Mouse (Mus musculus): ENCODE measurements around the gene Sbk1. TPM values are rescaled to one million over a fixed set of nuclear protein-coding genes. Genes with fewer than 3 reads are reported as not detected.
"Not testable (repeated sequence)": the region's sequence is repeated elsewhere in the genome, so short reads cannot be mapped to it uniquely, and the experiment has no call there.

Gene Sbk1
- polyA plus RNA-seq, 1 experiment: 227 TPM

GRCm38 (mm10) chr7:126311822-126312221, 39.4 kb downstream of the Sbk1 start:
- Histone ChIP-seq H3K4me1 (ENCODE audit: control insufficient read depth, insufficient read depth, low read length) (peaks cover 13% of the 10 kb centered on the region; the same call in 1 of the 2 replicates), H3K4me3 (replicated peaks; ENCODE audit: insufficient read depth, low read depth, low read length) (no peak overlapping the region), H3K27ac (ENCODE audit: insufficient read depth, low read length) (no peak overlapping the region), H3K27me3 (ENCODE audit: control insufficient read depth, insufficient read depth, low read length) (no peaks in the 10 kb centered on the region)
- TF ChIP-seq POLR2A (IDR thresholded peaks at IDR 0.05; ENCODE audit: borderline replicate concordance, insufficient read depth, low read length): no peak
- no peak for TF ChIP-seq CTCF (IDR thresholded peaks at IDR 0.05; ENCODE audit: borderline replicate concordance, insufficient read depth, low read depth, low read length)
- WGBS: 28% methylated on average over 4 of the region's 4 CpGs
- peak in 1 of 2 experiments; percentile 75 for DNase-seq

GRCm38 (mm10) chr7:126313309-126313708, 40.9 kb downstream of the Sbk1 start:
- Histone ChIP-seq H3K4me1 (ENCODE audit: control insufficient read depth, insufficient read depth, low read length) (peaks cover 13% of the 10 kb centered on the region; the same call in 1 of the 2 replicates), H3K4me3 (replicated peaks; ENCODE audit: insufficient read depth, low read depth, low read length) (no peak overlapping the region), H3K27me3 (ENCODE audit: control insufficient read depth, insufficient read depth, low read length) (no peaks in the 10 kb centered on the region), H3K27ac (ENCODE audit: insufficient read depth, low read length) (no peak overlapping the region)
- TF ChIP-seq POLR2A (IDR thresholded peaks at IDR 0.05; ENCODE audit: borderline replicate concordance, insufficient read depth, low read length) (no peak), CTCF (IDR thresholded peaks at IDR 0.05; ENCODE audit: borderline replicate concordance, insufficient read depth, low read depth, low read length) (no peak)
- DNase-seq: no peak
- WGBS: 79% methylated on average over 5 of the region's 5 CpGs

DNA sequence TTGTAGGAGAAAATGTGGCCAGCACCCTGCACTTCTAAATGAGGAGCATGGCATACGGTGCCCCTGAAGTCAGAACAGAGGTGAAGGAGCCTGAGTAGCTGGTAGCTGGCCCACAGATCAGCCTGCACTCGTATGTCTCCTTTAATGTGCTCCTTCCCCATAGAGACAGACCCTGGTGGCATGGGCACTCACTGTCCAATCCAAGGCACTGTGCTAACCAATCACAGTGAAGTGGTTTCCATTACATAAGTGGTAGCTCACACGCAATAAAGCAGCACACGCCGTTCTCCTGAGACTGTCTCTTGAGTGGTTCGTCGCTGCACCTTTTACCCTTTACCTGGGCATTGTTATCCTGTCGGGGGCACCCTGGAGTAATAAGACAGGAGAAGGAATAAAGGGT, 41.9 kb downstream of the Sbk1 start:
- TF ChIP-seq CTCF (IDR thresholded peaks at IDR 0.05; ENCODE audit: borderline replicate concordance, insufficient read depth, low read depth, low read length) (no peak), POLR2A (IDR thresholded peaks at IDR 0.05; ENCODE audit: borderline replicate concordance, insufficient read depth, low read length) (no peak)

DNA sequence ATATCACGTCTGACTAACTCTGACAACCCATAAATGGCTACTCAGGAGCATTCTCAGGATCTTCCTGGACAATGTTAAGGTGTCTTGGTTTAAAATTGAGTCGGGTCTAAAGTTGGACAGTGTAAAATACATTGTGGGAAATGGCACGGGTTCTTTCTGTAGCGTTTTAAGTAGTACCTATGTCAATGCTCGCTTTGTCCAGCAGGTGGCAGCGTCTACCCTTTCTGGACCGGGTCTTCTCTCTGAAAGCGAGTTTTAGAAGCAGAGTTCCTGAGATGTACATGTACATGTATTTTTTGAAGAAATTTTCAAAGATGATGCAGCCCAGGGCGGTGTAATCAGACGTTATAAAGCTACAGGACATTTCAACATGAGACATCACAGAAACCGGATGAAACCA, 51.3 kb downstream of the Sbk1 start:
- Histone ChIP-seq H3K27me3 (ENCODE audit: control insufficient read depth, insufficient read depth, low read length) (no peaks in the 10 kb centered on the region; the same call in 1 of the 2 replicates), H3K4me3 (replicated peaks; ENCODE audit: insufficient read depth, low read depth, low read length) (no peak overlapping the region), H3K27ac (ENCODE audit: insufficient read depth, low read length) (no peak overlapping the region), H3K4me1 (ENCODE audit: control insufficient read depth, insufficient read depth, low read length) (no peaks in the 10 kb centered on the region)
- peak; percentile 60 to 77 for DNase-seq
- TF ChIP-seq CTCF (IDR thresholded peaks at IDR 0.05; ENCODE audit: borderline replicate concordance, insufficient read depth, low read depth, low read length): peak; percentile 83
- TF ChIP-seq POLR2A (IDR thresholded peaks at IDR 0.05; ENCODE audit: borderline replicate concordance, insufficient read depth, low read length): no peak
- 7% methylated on average over 11 of the region's 11 CpGs for WGBS

More for the DNA sequence above, 41.9 kb downstream of the Sbk1 start:
- Histone ChIP-seq H3K27me3 (ENCODE audit: control insufficient read depth, insufficient read depth, low read length) (no peaks in the 10 kb centered on the region), H3K4me1 (ENCODE audit: control insufficient read depth, insufficient read depth, low read length) (peaks cover 13% of the 10 kb centered on the region; the same call in 1 of the 2 replicates), H3K27ac (ENCODE audit: insufficient read depth, low read length) (no peak overlapping the region), H3K4me3 (replicated peaks; ENCODE audit: insufficient read depth, low read depth, low read length) (no peak overlapping the region)
- 83% methylated on average over 8 of the region's 8 CpGs for WGBS
- no peak for DNase-seq

DNA sequence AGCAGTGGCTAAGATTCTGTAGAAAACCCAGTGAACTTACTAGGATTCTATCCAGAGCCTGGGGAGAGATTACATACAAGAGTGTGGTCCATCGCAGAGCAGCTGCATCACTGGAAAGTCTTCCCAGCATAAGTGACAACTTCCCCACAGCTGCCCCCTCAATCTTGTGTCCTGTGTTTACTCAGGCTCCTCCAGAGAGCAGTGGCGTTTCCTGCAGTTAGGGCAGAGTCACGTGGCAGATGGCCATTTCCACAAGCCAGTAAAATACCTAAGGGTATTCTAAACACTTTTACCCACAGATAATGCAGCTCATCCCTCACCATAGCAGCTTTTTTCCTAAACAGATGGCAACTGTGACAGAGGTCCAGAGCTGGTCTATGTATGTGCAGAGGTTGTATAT, 52.4 kb downstream of the Sbk1 start:
- WGBS: 47% methylated on average over 3 of the region's 3 CpGs
- TF ChIP-seq CTCF (IDR thresholded peaks at IDR 0.05; ENCODE audit: borderline replicate concordance, insufficient read depth, low read depth, low read length) (no peak), POLR2A (IDR thresholded peaks at IDR 0.05; ENCODE audit: borderline replicate concordance, insufficient read depth, low read length) (no peak)
- no peaks in the 10 kb centered on the region for H3K4me1 ChIP-seq (ENCODE audit: control insufficient read depth, insufficient read depth, low read length)
- no peak overlapping the region for H3K27ac ChIP-seq (ENCODE audit: insufficient read depth, low read length)
- H3K4me3 ChIP-seq (replicated peaks; ENCODE audit: insufficient read depth, low read depth, low read length): no peak overlapping the region
- no peaks in the 10 kb centered on the region; the same call in 1 of the 2 replicates for H3K27me3 ChIP-seq (ENCODE audit: control insufficient read depth, insufficient read depth, low read length)
- no peak for DNase-seq

GRCm38 (mm10) chr7:126325576-126326273, 53.3 kb downstream of the Sbk1 start:
- not testable (repeated sequence) for H3K4me1 ChIP-seq (ENCODE audit: control insufficient read depth, insufficient read depth, low read length); H3K4me3 ChIP-seq (replicated peaks; ENCODE audit: insufficient read depth, low read depth, low read length); H3K27ac ChIP-seq (ENCODE audit: insufficient read depth, low read length); H3K27me3 ChIP-seq (ENCODE audit: control insufficient read depth, insufficient read depth, low read length); DNase-seq
- 19% methylated on average over 9 of the region's 9 CpGs for WGBS

GRCm38 (mm10) chr7:126328848-126329247, 56.4 kb downstream of the Sbk1 start:
- H3K27ac ChIP-seq (ENCODE audit: insufficient read depth, low read length); H3K4me1 ChIP-seq (ENCODE audit: control insufficient read depth, insufficient read depth, low read length); DNase-seq; H3K4me3 ChIP-seq (replicated peaks; ENCODE audit: insufficient read depth, low read depth, low read length); H3K27me3 ChIP-seq (ENCODE audit: control insufficient read depth, insufficient read depth, low read length): not testable (repeated sequence)
- 81% methylated on average over 5 of the region's 6 CpGs for WGBS

DNA sequence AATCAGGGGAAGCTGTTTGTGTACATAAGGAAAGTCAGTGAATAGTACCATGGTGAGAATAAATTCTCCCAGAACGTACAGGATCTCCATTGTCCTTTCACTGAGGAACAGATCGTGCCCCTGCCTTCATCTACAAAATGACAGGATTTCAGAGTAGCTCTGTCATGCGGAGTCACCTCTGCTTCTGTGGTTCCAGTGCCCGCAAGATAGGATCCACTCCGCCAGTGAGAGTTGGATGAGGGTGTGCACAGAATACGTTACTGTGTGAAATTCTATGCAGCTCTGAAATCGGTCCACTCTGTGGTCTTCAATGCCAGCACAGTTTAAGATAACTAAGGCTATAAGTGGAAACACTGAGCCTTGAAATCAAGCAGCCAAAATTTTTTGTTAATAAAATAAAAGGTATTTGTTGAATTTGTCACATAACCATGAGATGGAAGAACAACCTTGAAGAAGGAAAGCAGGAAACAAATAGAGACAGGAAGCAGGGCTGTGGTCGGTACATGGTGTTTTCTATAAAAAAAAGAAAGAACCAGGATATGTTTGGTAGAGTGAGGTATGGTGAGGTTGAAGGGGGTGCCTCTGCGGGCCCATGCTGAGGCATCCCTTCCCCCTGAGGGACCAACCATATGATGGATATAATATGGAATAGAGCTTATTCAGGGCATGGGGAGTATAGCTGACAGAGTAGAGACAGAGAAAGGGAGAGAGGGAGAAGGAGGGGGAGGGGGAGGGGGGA, 57.7 kb downstream of the Sbk1 start:
- WGBS: 83% methylated on average over 9 of the region's 9 CpGs
- Histone ChIP-seq H3K4me1 (ENCODE audit: control insufficient read depth, insufficient read depth, low read length) (no peaks in the 10 kb centered on the region), H3K27ac (ENCODE audit: insufficient read depth, low read length) (no peak overlapping the region), H3K4me3 (replicated peaks; ENCODE audit: insufficient read depth, low read depth, low read length) (no peak overlapping the region), H3K27me3 (ENCODE audit: control insufficient read depth, insufficient read depth, low read length) (no peaks in the 10 kb centered on the region; the same call in 1 of the 2 replicates)
- DNase-seq: no peak
- TF ChIP-seq POLR2A (IDR thresholded peaks at IDR 0.05; ENCODE audit: borderline replicate concordance, insufficient read depth, low read length) (no peak), CTCF (IDR thresholded peaks at IDR 0.05; ENCODE audit: borderline replicate concordance, insufficient read depth, low read depth, low read length) (no peak)

All from cerebellum, adult 2 months (tissue).